Mouse (Mus musculus) hindbrain, embryonic 10.5 days (tissue): Measurements from ENCODE around the gene Gm5447. TPM values are rescaled to one million over a fixed set of nuclear protein-coding genes. Genes with fewer than 3 reads are reported as not detected.
A peak's percentile ranks its signal among the peaks of the same experiment; 100 is the strongest.

Experiments
- DNase-seq: peaks from one replicate; pipeline ENCODE4 v3.0.0-alpha.2; 2017; ENCODE audit warnings: low spot score
- H3K27ac ChIP-seq: fragments of 300-500 bp; sonication (generic); 2 replicates; pipeline ENCODE4 v1.5.1; 2016; ENCODE audit warnings: mild to moderate bottlenecking, moderate library complexity
- H3K27me3 ChIP-seq: fragments of 300-500 bp; sonication (generic); 2 replicates; pipeline ENCODE4 v1.6.1; 2016; ENCODE audit warnings: mild to moderate bottlenecking; ENCODE audit not compliant: poor library complexity, insufficient read depth, severe bottlenecking
- H3K36me3 ChIP-seq: fragments of 300-500 bp; sonication (generic); 2 replicates; pipeline ENCODE4 v1.6.1; 2016; ENCODE audit warnings: mild to moderate bottlenecking, moderate library complexity
- H3K4me1 ChIP-seq: fragments of 300-500 bp; sonication (generic); replicated peaks from 2 replicates; pipeline ENCODE4 v1.6.1; 2016; ENCODE audit warnings: mild to moderate bottlenecking
- H3K4me3 ChIP-seq: fragments of 300-500 bp; sonication (generic); 2 replicates; pipeline ENCODE4 v1.5.1; 2016; ENCODE audit warnings: mild to moderate bottlenecking, moderate library complexity
- H3K9me3 ChIP-seq: fragments of 300-500 bp; sonication (generic); 2 replicates; pipeline ENCODE4 v1.6.1; 2016; ENCODE audit warnings: mild to moderate bottlenecking, moderate library complexity
- WGBS: fragments of 180-500 bp; shearing (Covaris S2); methylation state at CpG from one replicate; pipeline ENCODE4 v1.1.7; 2016; 5-methylcytosine and 5-hydroxymethylcytosine counted together
- polyA plus RNA-seq: library from polyadenylated mRNA; unstranded; fragments of >200 nt; fragmentation: Nextera tagmentation; extraction: Ambion mirVana; gene quantifications from 2 replicates; pipeline ENCODE4 v1.2.1, GENCODE M21; 2016

Gene Gm5447
- polyA plus RNA-seq, 1 experiment from 2014 or later: not detected

DNA sequence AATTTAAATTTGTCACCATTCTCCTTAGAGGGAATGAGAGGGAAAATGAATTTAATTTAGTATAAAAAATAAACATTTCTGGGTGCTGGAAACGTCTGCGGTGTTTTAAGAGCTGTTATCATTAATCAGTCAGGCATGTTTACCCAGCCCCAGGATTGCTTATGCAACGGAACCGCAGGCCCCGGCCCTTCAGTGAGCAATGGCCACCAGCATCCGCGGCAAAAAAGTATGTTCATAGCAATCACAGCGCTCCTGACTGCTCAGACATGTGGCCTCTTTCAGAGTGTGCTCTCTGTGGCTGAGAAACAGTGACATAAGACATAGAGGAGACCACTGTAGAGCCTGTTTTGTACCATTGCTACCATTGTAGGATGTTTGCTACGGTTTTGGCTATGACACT, 16.2 kb downstream of the Gm5447 start:
- H3K27me3 ChIP-seq: peaks cover 33% of the 10 kb centered on the region
- H3K4me1 ChIP-seq: peaks cover 11% of the 10 kb centered on the region
- H3K27ac ChIP-seq: no peak overlapping the region
- no peak overlapping the region for H3K4me3 ChIP-seq
- no peaks in the 10 kb centered on the region for H3K9me3 ChIP-seq
- WGBS: 88% methylated on average over 9 of the region's 9 CpGs
- H3K36me3 ChIP-seq: no peaks in the 10 kb centered on the region
- no peak for DNase-seq

DNA sequence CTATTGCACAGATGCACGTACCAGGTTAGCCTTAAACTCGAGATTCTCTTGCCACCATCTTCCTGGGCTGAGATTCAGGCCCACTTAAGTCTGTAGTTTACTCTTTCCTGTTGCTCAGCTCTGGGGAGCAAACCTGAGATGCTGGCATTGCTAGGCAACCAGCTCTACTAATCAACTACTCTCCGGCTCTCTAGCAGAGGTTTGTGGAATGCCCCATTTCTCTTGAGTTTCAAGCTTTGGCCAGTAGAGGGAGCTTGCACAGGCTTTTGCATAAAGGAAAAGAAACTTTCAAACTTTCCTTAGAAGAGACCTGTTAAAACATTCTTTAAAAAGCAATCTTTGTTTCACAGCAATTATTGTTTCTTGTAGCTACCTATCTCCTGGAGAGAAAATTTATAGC, 19.8 kb downstream of the Gm5447 start:
- peaks cover 5% of the 10 kb centered on the region; the same call in 1 of the 2 replicates for H3K27me3 ChIP-seq
- no peak overlapping the region for H3K4me3 ChIP-seq
- H3K9me3 ChIP-seq: no peaks in the 10 kb centered on the region
- no peaks in the 10 kb centered on the region for H3K36me3 ChIP-seq
- H3K4me1 ChIP-seq: no peaks in the 10 kb centered on the region
- DNase-seq: peak; percentile 63
- 30% methylated on average over 3 of the region's 3 CpGs for WGBS
- no peak overlapping the region for H3K27ac ChIP-seq

DNA sequence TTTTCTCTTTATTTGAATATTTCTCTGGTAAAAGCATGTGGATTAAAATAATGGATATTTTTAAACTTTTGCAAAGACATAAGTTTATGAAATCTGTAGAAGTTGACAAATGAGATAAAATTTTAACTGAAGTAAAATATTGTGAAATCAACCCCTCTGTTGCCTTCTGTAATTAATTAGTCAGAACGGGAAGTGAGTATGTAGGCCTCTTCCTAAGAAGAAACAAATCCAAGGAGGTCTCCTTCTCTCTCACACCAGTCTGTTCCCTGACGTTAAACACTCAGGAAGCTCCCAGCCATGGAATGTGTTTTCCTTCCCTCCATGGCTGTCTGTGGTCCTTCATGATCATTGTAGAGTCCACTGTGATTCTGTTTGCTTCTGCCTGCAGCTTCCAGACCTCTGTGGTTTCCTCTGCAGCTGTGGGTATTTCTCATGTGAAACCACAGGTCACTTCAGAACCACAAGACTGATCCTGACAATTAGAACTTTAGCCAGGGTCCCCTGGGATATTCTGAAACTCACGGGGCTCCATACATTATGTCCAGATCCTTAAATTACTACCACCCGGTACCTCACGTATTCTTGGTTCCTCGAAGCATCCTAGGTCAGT, 20.4 kb downstream of the Gm5447 start:
- peaks cover 5% of the 10 kb centered on the region; the same call in 1 of the 2 replicates for H3K27me3 ChIP-seq
- no peaks in the 10 kb centered on the region for H3K4me1 ChIP-seq
- H3K4me3 ChIP-seq: no peak overlapping the region
- no peaks in the 10 kb centered on the region for H3K9me3 ChIP-seq
- no peak overlapping the region for H3K27ac ChIP-seq
- H3K36me3 ChIP-seq: no peaks in the 10 kb centered on the region
- no peak for DNase-seq
- 78% methylated on average over 6 of the region's 6 CpGs for WGBS

DNA sequence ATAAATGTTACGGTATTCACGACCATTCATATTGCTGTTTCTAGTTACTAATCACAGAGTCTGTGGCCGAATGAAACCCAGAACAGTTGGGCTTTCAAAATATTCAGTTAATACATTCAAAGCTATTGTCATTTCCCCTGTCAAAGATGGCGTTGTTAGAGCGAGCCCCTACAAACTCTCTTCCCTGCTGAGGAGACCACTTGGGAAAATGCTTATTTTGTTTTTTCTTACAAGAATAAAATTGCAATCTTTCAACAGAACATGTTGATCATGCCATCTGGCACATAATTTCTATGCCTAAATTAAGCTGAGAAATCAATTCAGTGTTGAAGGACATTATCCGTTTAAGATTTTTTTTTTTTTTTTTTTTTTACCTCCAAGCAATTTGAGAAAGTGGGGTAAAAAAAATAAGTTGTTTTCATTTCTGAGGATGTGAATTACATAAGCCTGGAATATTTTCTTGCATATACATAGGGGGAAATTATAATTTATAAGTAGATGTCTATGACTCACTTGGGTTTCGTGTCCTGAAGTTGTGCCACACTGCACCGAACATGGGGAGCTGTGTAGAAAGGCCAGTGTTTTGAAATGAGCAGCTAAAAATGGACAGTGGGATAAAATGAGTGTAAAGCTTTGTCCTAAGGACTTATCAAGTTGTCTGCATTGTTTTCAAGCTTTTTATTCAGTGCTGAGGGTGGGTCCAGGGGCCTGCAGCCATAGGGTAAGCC, 23.7 kb downstream of the Gm5447 start:
- 87% methylated on average over 8 of the region's 8 CpGs for WGBS
- no peaks in the 10 kb centered on the region for H3K36me3 ChIP-seq
- no peak for DNase-seq

DNA sequence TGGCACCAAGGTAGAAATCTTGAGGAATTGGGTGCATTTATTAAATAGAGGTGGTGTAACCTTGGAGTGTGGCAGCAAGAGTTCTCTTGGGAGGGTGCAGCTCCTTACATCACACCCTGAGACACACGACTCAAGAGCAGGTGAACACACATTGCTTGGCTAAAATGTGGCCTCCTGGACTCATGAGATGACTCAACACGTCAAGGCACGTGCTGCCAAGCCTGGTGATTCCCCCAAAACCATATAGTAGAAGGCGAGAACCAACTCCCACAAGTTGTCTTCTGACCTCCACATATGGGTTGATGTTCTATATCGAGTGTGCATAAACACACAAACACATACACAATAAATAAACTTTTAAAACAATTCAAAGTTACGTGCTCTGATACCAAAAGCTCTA, 25.8 kb downstream of the Gm5447 start:
- no peak for DNase-seq
- no peaks in the 10 kb centered on the region for H3K36me3 ChIP-seq
- WGBS: 83% methylated on average over 6 of the region's 6 CpGs
- H3K4me3 ChIP-seq: no peak overlapping the region
- no peaks in the 10 kb centered on the region for H3K9me3 ChIP-seq
- H3K27ac ChIP-seq: no peak overlapping the region
- no peaks in the 10 kb centered on the region for H3K27me3 ChIP-seq
- H3K4me1 ChIP-seq: no peaks in the 10 kb centered on the region

More for the DNA sequence above, 23.7 kb downstream of the Gm5447 start:
- Histone ChIP-seq H3K9me3 (no peaks in the 10 kb centered on the region), H3K4me1 (no peaks in the 10 kb centered on the region), H3K27me3 (no peaks in the 10 kb centered on the region), H3K4me3 (no peak overlapping the region), H3K27ac (no peak overlapping the region)

DNA sequence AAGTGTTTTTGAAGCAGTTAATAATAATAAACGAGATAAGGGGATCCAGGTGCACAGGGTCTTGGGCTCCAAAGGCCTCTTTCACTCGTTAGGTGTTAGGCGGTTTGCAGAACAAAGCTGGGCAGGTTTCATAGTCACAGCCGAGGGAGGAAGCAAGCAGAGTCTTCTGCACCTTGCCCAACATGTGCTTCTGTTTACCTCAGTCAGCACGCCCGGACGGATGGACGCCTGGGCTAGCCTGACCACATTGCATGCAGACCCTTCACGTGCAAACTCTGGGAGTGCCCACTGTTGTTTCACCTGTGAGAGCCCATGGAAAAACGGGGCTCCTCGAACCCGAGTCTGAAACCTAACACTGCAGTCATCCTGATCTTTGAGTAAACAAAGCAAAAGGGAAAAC, 30.5 kb downstream of the Gm5447 start:
- no peak overlapping the region for H3K27ac ChIP-seq
- 60% methylated on average over 12 of the region's 12 CpGs for WGBS
- H3K9me3 ChIP-seq: no peaks in the 10 kb centered on the region
- DNase-seq: peak; percentile 13
- H3K4me3 ChIP-seq: no peak overlapping the region
- H3K27me3 ChIP-seq: no peaks in the 10 kb centered on the region
- H3K36me3 ChIP-seq: no peaks in the 10 kb centered on the region
- H3K4me1 ChIP-seq: no peaks in the 10 kb centered on the region

DNA sequence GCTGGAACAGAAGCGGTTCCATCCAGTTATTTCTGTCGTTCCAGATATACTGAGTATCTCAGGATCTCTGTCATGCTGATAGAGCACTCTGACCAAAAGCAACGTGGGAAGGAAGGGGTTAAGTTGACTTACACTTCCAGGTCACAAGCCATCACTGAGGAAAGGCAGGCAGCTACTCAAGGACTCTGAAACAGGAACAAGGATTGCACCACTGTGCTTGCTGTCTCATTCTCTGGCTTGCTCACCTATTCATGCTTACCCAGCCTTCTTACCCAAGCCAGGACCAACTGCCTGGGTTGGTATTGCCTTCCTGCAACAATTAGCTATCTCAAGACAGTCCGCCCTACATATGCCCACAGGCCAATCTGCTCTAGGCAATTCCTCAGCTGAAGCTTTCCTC, 31.0 kb downstream of the Gm5447 start:
- Histone ChIP-seq H3K36me3 (no peaks in the 10 kb centered on the region), H3K4me1 (no peaks in the 10 kb centered on the region), H3K9me3 (no peaks in the 10 kb centered on the region), H3K27ac (no peak overlapping the region), H3K4me3 (no peak overlapping the region), H3K27me3 (no peaks in the 10 kb centered on the region)
- WGBS: 79% methylated on average over 4 of the region's 4 CpGs
- DNase-seq: no peak

DNA sequence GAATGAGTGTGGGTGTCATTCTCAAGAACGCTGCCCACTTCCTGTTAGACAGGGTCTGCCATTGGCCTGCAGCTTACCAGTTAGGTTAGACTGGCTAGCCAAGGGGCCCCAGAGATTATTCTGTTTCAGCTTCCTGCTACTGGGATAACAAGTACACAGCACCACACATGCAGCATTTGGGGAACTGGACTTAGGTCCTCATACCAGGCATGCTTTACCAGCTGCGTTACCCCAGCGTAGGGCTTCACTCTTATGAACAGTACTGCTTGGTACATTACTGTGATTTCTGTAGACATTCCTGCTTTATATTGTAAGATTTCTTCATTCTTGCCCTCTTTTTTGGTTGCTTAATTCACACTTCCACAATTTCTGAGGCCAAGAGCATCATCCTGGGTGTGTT, 43.5 kb downstream of the Gm5447 start:
- peaks cover 7% of the 10 kb centered on the region for H3K4me1 ChIP-seq
- H3K9me3 ChIP-seq: no peaks in the 10 kb centered on the region
- H3K27me3 ChIP-seq: no peaks in the 10 kb centered on the region
- WGBS: 92% methylated on average over 3 of the region's 3 CpGs
- H3K27ac ChIP-seq: no peak overlapping the region
- no peak overlapping the region for H3K4me3 ChIP-seq
- H3K36me3 ChIP-seq: no peaks in the 10 kb centered on the region
- no peak for DNase-seq

DNA sequence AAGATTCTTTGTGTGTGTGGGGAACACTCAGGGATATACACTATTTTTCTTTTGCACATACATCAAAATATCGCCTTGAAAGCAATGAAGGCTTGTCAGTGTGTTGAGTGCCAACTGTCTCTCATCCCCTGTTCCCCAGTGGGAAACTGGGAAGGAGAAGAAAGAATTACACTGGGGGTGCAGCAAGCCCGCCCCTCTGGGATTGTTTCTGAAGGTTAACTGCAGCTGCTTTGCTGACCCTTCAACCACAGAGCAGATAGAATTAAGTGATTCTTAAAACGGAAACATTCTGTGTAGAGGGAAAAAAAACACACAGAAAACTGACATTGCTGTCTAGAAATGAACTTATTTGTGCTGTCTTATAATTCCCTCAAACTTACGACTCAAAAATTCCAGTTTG, 47.5 kb downstream of the Gm5447 start:
- DNase-seq: no peak
- Histone ChIP-seq H3K9me3 (no peaks in the 10 kb centered on the region), H3K36me3 (no peaks in the 10 kb centered on the region), H3K27ac (no peak overlapping the region), H3K4me1 (peaks cover 7% of the 10 kb centered on the region), H3K27me3 (no peaks in the 10 kb centered on the region), H3K4me3 (no peak overlapping the region)
- WGBS: 63% methylated on average over 4 of the region's 4 CpGs

DNA sequence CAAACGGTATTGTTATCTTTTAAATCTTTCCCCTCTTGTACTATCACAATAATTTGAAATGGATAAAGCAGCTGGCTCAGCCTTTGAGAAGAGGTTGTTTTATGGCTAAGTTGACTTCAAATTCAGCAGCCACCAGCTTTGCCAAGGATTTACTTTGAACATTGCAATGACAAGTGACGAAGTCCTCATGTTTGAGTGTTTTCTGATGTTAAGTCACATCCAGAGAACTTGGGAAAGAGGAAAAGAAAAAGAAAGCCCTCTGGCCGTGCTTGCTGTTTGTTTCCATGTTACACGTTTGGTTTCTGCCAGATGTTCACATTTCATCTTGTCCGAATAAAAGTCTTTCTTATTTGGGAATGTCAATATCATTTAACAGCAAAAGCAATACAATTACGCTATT, 47.9 kb downstream of the Gm5447 start:
- no peaks in the 10 kb centered on the region for H3K36me3 ChIP-seq
- H3K27me3 ChIP-seq: no peaks in the 10 kb centered on the region
- H3K4me1 ChIP-seq: peaks cover 7% of the 10 kb centered on the region
- H3K27ac ChIP-seq: no peak overlapping the region
- 77% methylated on average over 6 of the region's 6 CpGs for WGBS
- H3K4me3 ChIP-seq: no peak overlapping the region
- DNase-seq: no peak
- no peaks in the 10 kb centered on the region for H3K9me3 ChIP-seq

DNA sequence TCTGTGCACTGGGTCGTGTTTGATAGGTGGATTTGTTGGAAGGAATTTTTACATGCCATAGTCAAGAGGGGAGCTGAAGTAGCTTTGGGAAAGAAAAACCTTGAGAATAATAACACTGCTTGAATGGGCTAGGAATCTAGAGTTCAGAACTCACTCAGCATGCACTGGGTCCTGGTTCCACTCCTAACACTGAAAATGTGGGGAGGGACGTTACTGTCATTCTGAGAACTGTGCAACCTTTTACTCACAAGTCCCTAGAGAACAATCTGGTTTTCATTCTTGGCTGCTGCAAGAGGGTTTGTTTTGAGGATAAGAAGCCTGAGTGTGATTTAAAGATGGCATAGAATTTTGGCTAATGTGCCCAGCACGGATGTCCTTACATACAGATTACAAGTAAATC, 49.7 kb downstream of the Gm5447 start:
- WGBS: 73% methylated on average over 3 of the region's 3 CpGs
- no peak overlapping the region for H3K27ac ChIP-seq

More for the DNA sequence above, 49.7 kb downstream of the Gm5447 start:
- no peak for DNase-seq
- Histone ChIP-seq H3K4me1 (peaks cover 7% of the 10 kb centered on the region), H3K4me3 (no peak overlapping the region), H3K36me3 (no peaks in the 10 kb centered on the region), H3K27me3 (no peaks in the 10 kb centered on the region), H3K9me3 (no peaks in the 10 kb centered on the region)
